In the genomic region with DNA sequence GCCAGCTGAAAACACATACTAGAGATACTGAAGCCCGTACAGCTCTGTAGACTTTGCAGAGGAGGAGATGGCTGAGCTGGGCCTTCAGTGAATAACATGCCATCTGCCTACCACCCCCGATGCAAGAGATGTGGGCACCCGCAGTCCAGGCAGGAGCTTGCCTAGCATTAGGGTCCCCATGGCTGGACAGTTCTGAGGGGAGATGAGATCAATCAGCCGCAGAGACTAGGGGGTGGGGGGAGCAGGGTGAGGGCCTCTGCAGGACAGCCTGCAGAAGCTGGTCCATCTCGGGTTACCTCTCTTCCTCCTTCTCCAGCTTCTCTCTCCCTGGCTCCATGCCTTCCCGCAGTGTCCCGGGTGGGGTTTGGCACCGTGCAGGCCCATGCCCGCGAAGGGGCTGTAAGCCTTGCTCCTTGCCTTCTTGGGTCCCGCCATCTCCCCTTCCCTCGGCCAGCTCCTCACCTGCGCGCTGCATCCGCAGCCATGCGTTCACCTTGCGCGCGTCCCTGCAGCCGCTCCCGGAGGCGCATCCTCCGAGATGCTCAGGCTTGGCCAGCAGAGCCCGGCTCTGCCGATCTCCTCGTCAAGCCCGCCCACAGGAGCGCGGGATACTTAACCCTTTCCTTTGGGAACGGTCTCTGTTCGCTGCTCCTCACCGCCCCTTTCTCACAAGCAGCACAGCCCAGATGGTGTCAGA, we compare ENCODE assay signal across 9 mouse cellular contexts. TPM values are rescaled to one million over a fixed set of nuclear protein-coding genes. Genes with fewer than 3 reads are reported as not detected.
DNase-seq lines count a peak whose midpoint lies in the region; ATAC-seq lines count a peak whose summit lies in the region.
"Had no signal": no experiment of that assay in that cellular context is flagged by ENCODE, and none has a peak within 500 bp of the region (broad histone marks: within the 10 kb centered on the region; RNA-seq: fewer than 3 reads in every experiment).

A gene (minus strand): TSS at position 544 of the 697 bp plus-strand sequence.

- peak within 1 kb of the TSS; percentile 77 for H3K9ac ChIP-seq in neural tube, embryonic 15.5 days (replicated peaks)

- peak within 1 kb of the TSS; percentile 56 for H3K4me3 ChIP-seq in heart, embryonic 10.5 days
- H3K4me3 ChIP-seq in neural tube, embryonic 15.5 days (replicated peaks): peak within 1 kb of the TSS; percentile 67
- H3K4me3 ChIP-seq: erythroblast, embryonic 14.5 days had no signal

- H3K4me2 ChIP-seq in neural tube, embryonic 15.5 days: peak within 1 kb of the TSS; percentile 63

- no peak for DNase-seq in heart, embryonic 10.5 days (ENCODE audit: low spot score)
- no peak for DNase-seq in heart, postnatal 14 days
- DNase-seq in cerebellum, adult 11-12 months: peak; percentile 85
- DNase-seq in forelimb bud, embryonic 11.5 days (ENCODE audit: low read depth, low spot score): peak; percentile 26
- DNase-seq in left cerebral cortex, adult 18-20 months (ENCODE audit: low spot score in 2 of 2): peak; percentile 75 to 85
- no peak for DNase-seq in adrenal gland, postnatal 10 days

- peak within 1 kb of the TSS; percentile 23; the same call in 1 of the 2 replicates for H3K27ac ChIP-seq in heart, embryonic 10.5 days
- peak within 1 kb of the TSS; percentile 73 for H3K27ac ChIP-seq in neural tube, embryonic 15.5 days (replicated peaks)

- ATAC-seq in neural tube, embryonic 15.5 days (ENCODE audit: low FRiP score): peak; percentile 91
- ATAC-seq in erythroblast, adult 5-6 weeks (replicated peaks; ENCODE audit: low FRiP score, poor library complexity, severe bottlenecking): no peak

- peaks cover 12% of the 10 kb centered on the region for H3K4me1 ChIP-seq in heart, embryonic 10.5 days
- peaks cover 24% of the 10 kb centered on the region for H3K4me1 ChIP-seq in neural tube, embryonic 15.5 days

- no peaks in the 10 kb centered on the region for H3K9me3 ChIP-seq in heart, embryonic 10.5 days
- no peaks in the 10 kb centered on the region for H3K9me3 ChIP-seq in neural tube, embryonic 15.5 days (replicated peaks)

- peaks cover 58% of the 10 kb centered on the region for H3K27me3 ChIP-seq in heart, embryonic 10.5 days (ENCODE audit: insufficient read depth, poor library complexity, severe bottlenecking)
- H3K27me3 ChIP-seq in neural tube, embryonic 15.5 days (replicated peaks): peaks cover 7% of the 10 kb centered on the region

- WGBS in heart, embryonic 10.5 days: 4% methylated on average over 32 of the region's 32 CpGs
- 2% methylated on average over 32 of the region's 32 CpGs for WGBS in neural tube, embryonic 15.5 days

- intact Hi-C loops in heart, postnatal 14 days (cut with DNase I): no loop called here

- H3K36me3 ChIP-seq in heart, embryonic 10.5 days: no peaks in the 10 kb centered on the region
- peaks cover 6% of the 10 kb centered on the region; the same call in 1 of the 2 replicates for H3K36me3 ChIP-seq in neural tube, embryonic 15.5 days

RNA-seq across cellular contexts. Expression of the gene that starts here (rescaled TPM):
- polyA plus RNA-seq in heart, embryonic 10.5 days (2016; fragmentation: Nextera tagmentation; extraction: Ambion mirVana): 0.32 and 0.41 TPM in 2 replicates
- total RNA-seq in heart, postnatal 14 days (2021): not detected
- total RNA-seq in left cerebral cortex, adult 18-20 months (2021): 10 to 100 TPM; 52.8 to 54.9 TPM
- polyA plus RNA-seq in neural tube, embryonic 15.5 days (2015; fragmentation: Nextera tagmentation; extraction: Ambion mirVana): 10.2 and 12.8 TPM in 2 replicates
- under 1 TPM; 0.30 to 0.55 TPM for total RNA-seq in adrenal gland, postnatal 10 days (2021)
- not detected in 2 replicates for total RNA-seq in erythroblast, adult 5-6 weeks (2015; ENCODE audit: low replicate concordance)
- 0.34 TPM in 1 of 2 replicates, not detected in the other for total RNA-seq in erythroblast, adult 5-6 weeks (2017; ENCODE audit: low replicate concordance)
- polyA plus RNA-seq: erythroblast, embryonic 14.5 days had no signal

Comparison
In these comparisons a context has a peak if more than half of its experiments do, and no peak if none do; other contexts are left out.
1. RNA of the gene that starts here (total RNA-seq): 52.8 to 54.9 TPM in left cerebral cortex, adult 18-20 months; 0.30 to 0.55 TPM in adrenal gland, postnatal 10 days, 0.34 TPM in erythroblast, adult 5-6 weeks and not detected in heart, postnatal 14 days; every median in the first group is over 10 times any median in the second.
2. DNase-seq: peak in cerebellum, adult 11-12 months (single experiment), forelimb bud, embryonic 11.5 days (single experiment) and left cerebral cortex, adult 18-20 months (2 of 2); none in heart, embryonic 10.5 days (single experiment), heart, postnatal 14 days (0 of 2) and adrenal gland, postnatal 10 days (single experiment).